Mouse (Mus musculus): Measurements from ENCODE around the gene Hs6st3. TPM values are rescaled to one million over a fixed set of nuclear protein-coding genes. Genes with fewer than 3 reads are reported as not detected.

The Hs6st3 gene
- total and polyA plus RNA-seq, 2 experiments from 2014 or later, result 1.8 to 36.6 TPM

DNA sequence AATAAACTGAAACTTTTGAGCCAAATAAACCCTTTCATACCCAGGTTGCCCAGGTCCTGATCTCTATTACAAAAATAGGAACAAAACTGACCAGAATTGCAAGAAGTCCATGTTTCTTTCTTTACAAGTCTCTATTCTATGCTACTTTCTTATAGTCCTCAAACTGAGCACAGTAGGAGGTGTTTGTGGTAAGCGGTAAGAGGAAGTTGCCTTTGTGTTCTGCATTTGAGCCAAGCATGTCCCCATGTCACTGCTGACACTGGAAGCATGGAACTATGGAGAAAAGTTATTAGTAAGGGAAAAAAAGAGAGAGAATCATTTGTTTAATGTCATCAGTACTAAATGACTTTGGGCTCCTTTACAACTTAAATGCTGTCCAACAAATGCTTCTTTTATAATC is 529.3 kb downstream of the Hs6st3 start:
- no peak for ATAC-seq (ENCODE audit: low FRiP score)
- WGBS, result 68% methylated on average over 1 of the region's 1 CpGs
- Histone ChIP-seq H3K36me3 (ENCODE audit: insufficient read depth, low read length) (no peaks in the 10 kb centered on the region), H3K4me3 (ENCODE audit: low read depth, low read length) (no peak overlapping the region), H3K9me3 (ENCODE audit: low read length) (no peaks in the 10 kb centered on the region), H3K4me2 (ENCODE audit: low read depth, low read length, poor library complexity, severe bottlenecking) (no peak overlapping the region), H3K27me3 (ENCODE audit: insufficient read depth, low read length) (no peaks in the 10 kb centered on the region), H3K9ac (replicated peaks; ENCODE audit: low read length, poor library complexity, severe bottlenecking) (no peak overlapping the region), H3K27ac (ENCODE audit: low read depth, low read length) (no peak overlapping the region), H3K4me1 (ENCODE audit: insufficient read depth, low read length) (no peaks in the 10 kb centered on the region)
- no peak for TF ChIP-seq CTCF (IDR thresholded peaks at IDR 0.05)
- DNase-seq (ENCODE audit: low spot score), result no peak

DNA sequence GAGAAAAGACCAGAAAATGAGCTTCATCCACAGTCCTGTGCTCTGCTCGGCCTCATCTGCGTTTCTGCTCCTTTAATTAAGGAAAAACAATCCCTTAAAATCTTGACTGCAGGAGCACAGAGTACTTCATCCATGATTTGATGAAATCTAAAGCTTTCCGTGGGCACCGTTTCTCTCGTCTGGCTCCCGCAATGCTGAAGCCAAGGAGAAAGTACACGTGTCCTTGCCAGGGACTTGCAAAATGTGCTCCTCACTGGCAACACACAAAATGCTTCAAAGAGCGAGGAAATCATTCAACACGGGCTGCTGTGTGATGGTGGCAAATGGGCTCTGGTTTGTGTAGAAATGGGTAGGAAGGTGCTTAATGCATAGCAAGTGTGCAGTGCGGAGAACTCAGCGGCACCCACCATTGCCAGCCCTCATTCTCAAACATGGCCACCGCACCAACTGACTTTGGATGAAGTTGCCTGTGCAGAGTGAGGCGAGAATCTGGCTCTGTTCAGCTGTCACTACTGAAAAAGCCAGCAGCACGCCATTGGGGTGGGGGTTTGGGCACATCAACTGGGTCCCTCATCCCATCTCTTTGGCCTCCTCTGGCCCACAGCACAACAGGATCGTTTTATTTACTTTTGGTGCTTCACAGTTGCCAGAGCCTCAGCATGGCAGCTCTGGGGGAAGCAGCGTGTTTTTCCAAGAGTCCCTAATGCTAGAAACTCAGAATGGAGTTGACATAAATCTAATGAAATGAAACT is 532.9 kb downstream of the Hs6st3 start:
- no peak for DNase-seq (ENCODE audit: low spot score)

DNA sequence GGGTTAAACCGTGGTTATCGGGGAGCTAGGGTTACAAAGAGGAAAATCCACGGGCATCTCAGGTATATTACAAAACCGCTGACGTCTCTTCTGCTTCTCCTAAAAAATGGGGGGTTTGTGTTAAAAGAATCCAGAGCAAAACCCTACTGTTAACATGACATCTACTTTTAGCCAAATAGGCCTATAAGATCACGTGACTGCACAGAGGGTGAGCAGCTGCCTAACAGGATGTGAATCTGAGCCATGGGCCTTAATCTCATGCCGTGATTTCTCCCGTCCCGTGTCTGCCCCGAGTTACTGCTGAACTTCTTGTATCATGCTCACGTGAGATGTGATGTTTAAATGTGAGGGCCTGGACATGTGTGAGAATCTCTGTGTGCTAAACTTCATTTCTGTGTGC is 540.4 kb downstream of the Hs6st3 start:
- TF ChIP-seq CTCF (IDR thresholded peaks at IDR 0.05), result no peak
- WGBS, result 90% methylated on average over 11 of the region's 11 CpGs

More for the DNA sequence above, 532.9 kb downstream of the Hs6st3 start:
- Histone ChIP-seq H3K4me1 (ENCODE audit: insufficient read depth, low read length) (no peaks in the 10 kb centered on the region), H3K36me3 (ENCODE audit: insufficient read depth, low read length) (no peaks in the 10 kb centered on the region), H3K9me3 (ENCODE audit: low read length) (no peaks in the 10 kb centered on the region), H3K27ac (ENCODE audit: low read depth, low read length) (no peak overlapping the region), H3K27me3 (ENCODE audit: insufficient read depth, low read length) (no peaks in the 10 kb centered on the region), H3K9ac (replicated peaks; ENCODE audit: low read length, poor library complexity, severe bottlenecking) (no peak overlapping the region), H3K4me3 (ENCODE audit: low read depth, low read length) (no peak overlapping the region), H3K4me2 (ENCODE audit: low read depth, low read length, poor library complexity, severe bottlenecking) (no peak overlapping the region)
- no peak for TF ChIP-seq CTCF (IDR thresholded peaks at IDR 0.05)
- WGBS, result 86% methylated on average over 16 of the region's 16 CpGs
- no peak for ATAC-seq (ENCODE audit: low FRiP score)

DNA sequence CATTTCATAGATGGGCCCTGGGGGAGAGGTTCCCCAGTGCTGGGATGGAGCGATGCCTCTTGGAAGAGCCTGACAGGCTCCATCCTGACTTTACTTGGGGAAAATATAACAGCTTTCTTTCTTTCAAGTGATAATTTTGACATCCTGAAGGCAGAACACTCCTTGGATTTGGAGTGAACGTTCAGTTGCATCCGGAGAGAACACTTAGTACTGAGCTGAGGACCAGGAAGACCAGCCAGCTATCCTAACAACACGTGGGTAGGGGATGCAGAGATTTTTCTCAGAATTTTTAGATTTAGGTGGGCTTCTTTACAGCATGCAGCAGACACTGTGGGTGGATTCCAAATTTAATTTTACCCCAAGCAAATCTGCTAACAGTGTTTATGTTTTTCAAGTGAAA is 541.9 kb downstream of the Hs6st3 start:
- Histone ChIP-seq H3K4me2 (ENCODE audit: low read depth, low read length, poor library complexity, severe bottlenecking) (no peak overlapping the region), H3K27me3 (ENCODE audit: insufficient read depth, low read length) (no peaks in the 10 kb centered on the region), H3K9ac (replicated peaks; ENCODE audit: low read length, poor library complexity, severe bottlenecking) (no peak overlapping the region), H3K36me3 (ENCODE audit: insufficient read depth, low read length) (no peaks in the 10 kb centered on the region), H3K27ac (ENCODE audit: low read depth, low read length) (no peak overlapping the region), H3K4me1 (ENCODE audit: insufficient read depth, low read length) (no peaks in the 10 kb centered on the region), H3K9me3 (ENCODE audit: low read length) (no peaks in the 10 kb centered on the region), H3K4me3 (ENCODE audit: low read depth, low read length) (no peak overlapping the region)
- TF ChIP-seq CTCF (IDR thresholded peaks at IDR 0.05), result no peak
- no peak for DNase-seq (ENCODE audit: low spot score)
- 69% methylated on average over 4 of the region's 4 CpGs for WGBS
- ATAC-seq (ENCODE audit: low FRiP score), result no peak

More for the DNA sequence above, 540.4 kb downstream of the Hs6st3 start:
- H3K27me3 ChIP-seq (ENCODE audit: insufficient read depth, low read length), result no peaks in the 10 kb centered on the region
- H3K4me2 ChIP-seq (ENCODE audit: low read depth, low read length, poor library complexity, severe bottlenecking), result no peak overlapping the region
- no peak overlapping the region for H3K27ac ChIP-seq (ENCODE audit: low read depth, low read length)
- no peaks in the 10 kb centered on the region for H3K9me3 ChIP-seq (ENCODE audit: low read length)
- H3K36me3 ChIP-seq (ENCODE audit: insufficient read depth, low read length), result no peaks in the 10 kb centered on the region
- ATAC-seq (ENCODE audit: low FRiP score) (no peak), DNase-seq (ENCODE audit: low spot score) (no peak)
- H3K4me1 ChIP-seq (ENCODE audit: insufficient read depth, low read length), result no peaks in the 10 kb centered on the region
- H3K4me3 ChIP-seq (ENCODE audit: low read depth, low read length), result no peak overlapping the region
- no peak overlapping the region for H3K9ac ChIP-seq (replicated peaks; ENCODE audit: low read length, poor library complexity, severe bottlenecking)

DNA sequence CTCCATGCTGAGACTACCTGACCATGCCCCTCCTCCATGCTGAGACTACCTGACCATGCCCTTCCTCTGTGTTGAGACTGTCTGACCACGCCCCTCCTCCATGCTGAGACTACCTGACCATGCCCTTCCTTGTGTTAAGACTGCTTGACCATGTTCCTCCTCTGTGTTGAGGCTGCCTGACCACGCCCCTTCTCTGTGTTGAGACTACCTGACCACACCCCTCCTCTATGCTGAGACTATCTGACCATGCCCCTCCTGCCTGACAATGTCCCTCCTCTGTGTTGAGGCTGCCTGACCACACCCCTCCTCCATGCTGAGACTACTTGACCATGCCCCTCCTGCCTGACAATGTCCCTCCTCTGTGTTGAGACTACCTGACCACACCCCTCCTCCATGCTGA is 549.7 kb downstream of the Hs6st3 start:
- ATAC-seq (ENCODE audit: low FRiP score) (no peak), DNase-seq (ENCODE audit: low spot score) (no peak)
- no peak for TF ChIP-seq CTCF (IDR thresholded peaks at IDR 0.05)
- Histone ChIP-seq H3K4me2 (ENCODE audit: low read depth, low read length, poor library complexity, severe bottlenecking) (no peak overlapping the region), H3K9me3 (ENCODE audit: low read length) (no peaks in the 10 kb centered on the region), H3K4me1 (ENCODE audit: insufficient read depth, low read length) (no peaks in the 10 kb centered on the region), H3K27ac (ENCODE audit: low read depth, low read length) (no peak overlapping the region), H3K36me3 (ENCODE audit: insufficient read depth, low read length) (no peaks in the 10 kb centered on the region), H3K4me3 (ENCODE audit: low read depth, low read length) (no peak overlapping the region), H3K9ac (replicated peaks; ENCODE audit: low read length, poor library complexity, severe bottlenecking) (no peak overlapping the region), H3K27me3 (ENCODE audit: insufficient read depth, low read length) (no peaks in the 10 kb centered on the region)
- WGBS, result 80% methylated on average over 2 of the region's 2 CpGs

DNA sequence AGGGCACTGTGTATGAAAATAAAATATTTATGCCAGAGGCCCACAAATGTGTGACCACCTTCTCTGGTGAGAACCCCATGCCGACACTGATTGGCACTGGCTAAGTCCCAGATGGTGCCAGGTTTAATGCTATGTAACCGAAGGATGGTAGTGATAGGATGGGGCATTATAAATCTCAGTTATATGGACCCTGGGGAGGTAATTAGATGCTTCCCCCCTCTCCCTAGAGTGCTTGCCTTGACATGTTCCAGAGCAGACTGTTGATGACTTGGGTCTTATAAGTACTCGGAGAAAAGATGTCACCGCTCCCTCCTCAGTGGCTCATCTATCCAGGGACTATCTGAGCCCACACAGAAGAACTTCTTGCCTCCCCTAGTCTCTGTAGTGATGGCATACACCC is 561.8 kb downstream of the Hs6st3 start:
- H3K27me3 ChIP-seq (ENCODE audit: insufficient read depth, low read length), result no peaks in the 10 kb centered on the region
- H3K36me3 ChIP-seq (ENCODE audit: insufficient read depth, low read length), result no peaks in the 10 kb centered on the region
- TF ChIP-seq CTCF (IDR thresholded peaks at IDR 0.05), result no peak
- DNase-seq (ENCODE audit: low spot score) (no peak), ATAC-seq (ENCODE audit: low FRiP score) (no peak)
- no peak overlapping the region for H3K9ac ChIP-seq (replicated peaks; ENCODE audit: low read length, poor library complexity, severe bottlenecking)
- 79% methylated on average over 4 of the region's 4 CpGs for WGBS
- H3K4me1 ChIP-seq (ENCODE audit: insufficient read depth, low read length), result no peaks in the 10 kb centered on the region; the same call in 1 of the 2 replicates
- no peaks in the 10 kb centered on the region for H3K9me3 ChIP-seq (ENCODE audit: low read length)
- no peak overlapping the region for H3K4me3 ChIP-seq (ENCODE audit: low read depth, low read length)
- no peak overlapping the region for H3K27ac ChIP-seq (ENCODE audit: low read depth, low read length)
- no peak overlapping the region for H3K4me2 ChIP-seq (ENCODE audit: low read depth, low read length, poor library complexity, severe bottlenecking)
